Mouse (Mus musculus): ENCODE measurements at regions not wholly inside any gene's neighbourhood (a gene's known extent, or its start where the extent isn't known, plus 50 kb on each side); places are given as distances from the start of the nearest gene placed in this dataset.

- no peaks in the 10 kb centered on the region for H3K36me3 ChIP-seq (ENCODE audit: control insufficient read depth, insufficient read depth)
- no peak for TF ChIP-seq TCF12 (IDR thresholded peaks at IDR 0.05; ENCODE audit: insufficient read depth, poor library complexity, severe bottlenecking)
- H3K4me2 ChIP-seq (ENCODE audit: low read depth) = no peak overlapping the region
- no peaks in the 10 kb centered on the region for H3K27me3 ChIP-seq (ENCODE audit: control insufficient read depth, insufficient read depth, insufficient read length)
- no peaks in the 10 kb centered on the region for H3K79me2 ChIP-seq (ENCODE audit: control insufficient read depth, insufficient read depth)
- no peak overlapping the region for H3ac ChIP-seq (ENCODE audit: control insufficient read depth, insufficient read length)
- no peak overlapping the region for H3K4me3 ChIP-seq
Measured at GRCm38 (mm10) chr17:84104242-84104641, 83.5 kb downstream of the Zfp36l2 start.

- H3K4me3 ChIP-seq = no peak overlapping the region
- no peaks in the 10 kb centered on the region for H3K79me2 ChIP-seq (ENCODE audit: control insufficient read depth, insufficient read depth)
- TF ChIP-seq REST (IDR thresholded peaks at IDR 0.05; ENCODE audit: insufficient read depth, insufficient read length) (no peak), MAX (IDR thresholded peaks at IDR 0.05; ENCODE audit: low read depth) (no peak), SRF (IDR thresholded peaks at IDR 0.05; ENCODE audit: control insufficient read depth, insufficient read length, low read depth) (no peak), TCF3 (IDR thresholded peaks at IDR 0.05; ENCODE audit: insufficient read length, low read depth) (no peak), POLR2A (IDR thresholded peaks at IDR 0.05; ENCODE audit: insufficient read length, low read depth) (no peak)
- H3K4me2 ChIP-seq (ENCODE audit: low read depth) = no peak overlapping the region
- no peaks in the 10 kb centered on the region for H3K36me3 ChIP-seq (ENCODE audit: control insufficient read depth, insufficient read depth)
- no peak overlapping the region for H3ac ChIP-seq (ENCODE audit: control insufficient read depth, insufficient read length)
- H3K27me3 ChIP-seq (ENCODE audit: control insufficient read depth, insufficient read depth, insufficient read length) = no peaks in the 10 kb centered on the region
Measured at GRCm38 (mm10) chr17:84103344-84103743, 84.4 kb downstream of the Zfp36l2 start.

GRCm38 (mm10) chr17:84101652-84102051 lies 86.1 kb downstream of the Zfp36l2 start:
- Histone ChIP-seq H3K27me3 (ENCODE audit: control insufficient read depth, insufficient read depth, insufficient read length) (no peaks in the 10 kb centered on the region), H3K79me2 (ENCODE audit: control insufficient read depth, insufficient read depth) (no peaks in the 10 kb centered on the region), H3K4me2 (ENCODE audit: low read depth) (no peak overlapping the region), H3K4me3 (no peak overlapping the region), H3ac (ENCODE audit: control insufficient read depth, insufficient read length) (no peak overlapping the region), H3K36me3 (ENCODE audit: control insufficient read depth, insufficient read depth) (no peaks in the 10 kb centered on the region)
- TF ChIP-seq POLR2A (IDR thresholded peaks at IDR 0.05; ENCODE audit: insufficient read length, low read depth) (no peak), MYOD1 (IDR thresholded peaks at IDR 0.05; ENCODE audit: control insufficient read depth in 1 of 3, insufficient read length in 2 of 3, low read depth in 2 of 3) (no peak), MAX (IDR thresholded peaks at IDR 0.05; ENCODE audit: low read depth) (no peak), USF1 (IDR thresholded peaks at IDR 0.05; ENCODE audit: low read depth) (no peak), REST (IDR thresholded peaks at IDR 0.05; ENCODE audit: insufficient read depth, insufficient read length) (no peak)

GRCm38 (mm10) chr17:84100523-84100922 lies 87.2 kb downstream of the Zfp36l2 start:
- no peaks in the 10 kb centered on the region for H3K79me2 ChIP-seq (ENCODE audit: control insufficient read depth, insufficient read depth)
- no peak overlapping the region for H3ac ChIP-seq (ENCODE audit: control insufficient read depth, insufficient read length)
- no peak for TF ChIP-seq TCF3 (IDR thresholded peaks at IDR 0.05; ENCODE audit: insufficient read length, low read depth)
- TF ChIP-seq MYOG (IDR thresholded peaks at IDR 0.05; ENCODE audit: control insufficient read depth in 1 of 3, insufficient read depth in 1 of 3, insufficient read length in 2 of 3, low read depth in 2 of 3) = no peak
- no peak for TF ChIP-seq MAX (IDR thresholded peaks at IDR 0.05; ENCODE audit: low read depth)
- TF ChIP-seq MYOD1 (IDR thresholded peaks at IDR 0.05; ENCODE audit: control insufficient read depth in 1 of 3, insufficient read length in 2 of 3, low read depth in 2 of 3) = no peak
- TF ChIP-seq POLR2A (IDR thresholded peaks at IDR 0.05; ENCODE audit: insufficient read length, low read depth) = no peak

GRCm38 (mm10) chr17:84099737-84100136 lies 88.0 kb downstream of the Zfp36l2 start:
- no peaks in the 10 kb centered on the region for H3K79me2 ChIP-seq (ENCODE audit: control insufficient read depth, insufficient read depth)
- TF ChIP-seq MYOG (IDR thresholded peaks at IDR 0.05; ENCODE audit: control insufficient read depth in 1 of 3, insufficient read depth in 1 of 3, insufficient read length in 2 of 3, low read depth in 2 of 3) (peak in 2 of 3 experiments; percentile 25 to 29), REST (IDR thresholded peaks at IDR 0.05; ENCODE audit: insufficient read depth, insufficient read length) (no peak), MYOD1 (IDR thresholded peaks at IDR 0.05; ENCODE audit: control insufficient read depth in 1 of 3, insufficient read length in 2 of 3, low read depth in 2 of 3) (peak in 2 of 3 experiments; percentile 43 to 56), TCF12 (IDR thresholded peaks at IDR 0.05; ENCODE audit: insufficient read depth, poor library complexity, severe bottlenecking) (no peak), SRF (IDR thresholded peaks at IDR 0.05; ENCODE audit: control insufficient read depth, insufficient read length, low read depth) (no peak), CEBPB (IDR thresholded peaks at IDR 0.05; ENCODE audit: insufficient read depth, poor library complexity, severe bottlenecking) (no peak)
- no peaks in the 10 kb centered on the region for H3K36me3 ChIP-seq (ENCODE audit: control insufficient read depth, insufficient read depth)
- no peaks in the 10 kb centered on the region for H3K27me3 ChIP-seq (ENCODE audit: control insufficient read depth, insufficient read depth, insufficient read length)
- H3ac ChIP-seq (ENCODE audit: control insufficient read depth, insufficient read length) = no peak overlapping the region
- no peak overlapping the region for H3K4me2 ChIP-seq (ENCODE audit: low read depth)
- no peak overlapping the region for H3K4me3 ChIP-seq

More at GRCm38 (mm10) chr17:84100523-84100922, 87.2 kb downstream of the Zfp36l2 start:
- H3K4me3 ChIP-seq = no peak overlapping the region
- H3K27me3 ChIP-seq (ENCODE audit: control insufficient read depth, insufficient read depth, insufficient read length) = no peaks in the 10 kb centered on the region
- no peak overlapping the region for H3K4me2 ChIP-seq (ENCODE audit: low read depth)
- H3K36me3 ChIP-seq (ENCODE audit: control insufficient read depth, insufficient read depth) = no peaks in the 10 kb centered on the region

- H3K27me3 ChIP-seq (ENCODE audit: control insufficient read depth, insufficient read depth, insufficient read length) = no peaks in the 10 kb centered on the region
- no peak overlapping the region for H3ac ChIP-seq (ENCODE audit: control insufficient read depth, insufficient read length)
- TF ChIP-seq REST (IDR thresholded peaks at IDR 0.05; ENCODE audit: insufficient read depth, insufficient read length) = no peak
- TF ChIP-seq SRF (IDR thresholded peaks at IDR 0.05; ENCODE audit: control insufficient read depth, insufficient read length, low read depth) = no peak
- TF ChIP-seq MYOD1 (IDR thresholded peaks at IDR 0.05; ENCODE audit: control insufficient read depth in 1 of 3, insufficient read length in 2 of 3, low read depth in 2 of 3) = no peak
- no peak for TF ChIP-seq MAX (IDR thresholded peaks at IDR 0.05; ENCODE audit: low read depth)
- TF ChIP-seq POLR2A (IDR thresholded peaks at IDR 0.05; ENCODE audit: insufficient read length, low read depth) = no peak
- no peak for TF ChIP-seq CEBPB (IDR thresholded peaks at IDR 0.05; ENCODE audit: insufficient read depth, poor library complexity, severe bottlenecking)
- no peak for TF ChIP-seq TCF3 (IDR thresholded peaks at IDR 0.05; ENCODE audit: insufficient read length, low read depth)
- TF ChIP-seq MYOG (IDR thresholded peaks at IDR 0.05; ENCODE audit: control insufficient read depth in 1 of 3, insufficient read depth in 1 of 3, insufficient read length in 2 of 3, low read depth in 2 of 3) = no peak
- TF ChIP-seq TCF12 (IDR thresholded peaks at IDR 0.05; ENCODE audit: insufficient read depth, poor library complexity, severe bottlenecking) = no peak
- no peak overlapping the region for H3K4me3 ChIP-seq
- H3K4me2 ChIP-seq (ENCODE audit: low read depth) = no peak overlapping the region
- H3K79me2 ChIP-seq (ENCODE audit: control insufficient read depth, insufficient read depth) = no peaks in the 10 kb centered on the region
- H3K36me3 ChIP-seq (ENCODE audit: control insufficient read depth, insufficient read depth) = no peaks in the 10 kb centered on the region
Measured at GRCm38 (mm10) chr17:84097871-84098430, 89.8 kb downstream of the Zfp36l2 start.
